Mouse (Mus musculus) gastrocnemius, postnatal 4 days (tissue): ENCODE measurements around the gene Dhrs7b. TPM values are rescaled to one million over a fixed set of nuclear protein-coding genes. Genes with fewer than 3 reads are reported as not detected.

Experiments used
- DNase-seq, 2 experiments: peaks; one replicate each; pipeline ENCODE4 v3.0.0; 2021 to 2022; ENCODE audit warnings: low spot score in 2 of 2, mixed read lengths in 2 of 2
- total RNA-seq, 2 experiments: library from RNA; stranded (reverse); gene quantifications; 2 replicates each; pipeline ENCODE4 v1.2.3; 2021

The Dhrs7b gene
- total RNA-seq, 2 experiments from 2014 or later: 14.9 to 16.7 TPM

GRCm38 (mm10) chr11:60890286-60890685, 59.9 kb downstream of the Dhrs7b start:
- no peak for DNase-seq

DNA sequence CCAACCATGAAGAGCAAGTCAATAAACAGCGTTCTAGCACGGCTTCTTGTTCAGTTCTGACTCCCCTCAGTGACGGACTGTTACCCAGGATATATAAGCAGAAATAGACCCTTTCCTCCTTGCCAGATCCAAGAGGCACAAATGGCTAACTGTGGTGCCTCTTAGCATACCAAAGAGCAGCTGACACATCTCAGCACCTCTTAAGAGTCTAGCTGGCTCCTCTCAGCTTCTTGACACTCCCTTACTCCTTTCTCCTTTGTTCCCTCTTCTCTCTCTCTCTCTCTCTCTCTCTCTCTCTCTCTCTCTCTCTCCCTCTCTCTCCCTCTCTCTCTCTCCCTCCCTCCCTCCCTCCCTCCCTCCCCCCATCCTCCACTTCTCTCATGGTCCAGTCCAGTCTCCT, 60.3 kb downstream of the Dhrs7b start:
- DNase-seq: no peak

GRCm38 (mm10) chr11:60895915-60896314, 65.5 kb downstream of the Dhrs7b start:
- DNase-seq: no peak

DNA sequence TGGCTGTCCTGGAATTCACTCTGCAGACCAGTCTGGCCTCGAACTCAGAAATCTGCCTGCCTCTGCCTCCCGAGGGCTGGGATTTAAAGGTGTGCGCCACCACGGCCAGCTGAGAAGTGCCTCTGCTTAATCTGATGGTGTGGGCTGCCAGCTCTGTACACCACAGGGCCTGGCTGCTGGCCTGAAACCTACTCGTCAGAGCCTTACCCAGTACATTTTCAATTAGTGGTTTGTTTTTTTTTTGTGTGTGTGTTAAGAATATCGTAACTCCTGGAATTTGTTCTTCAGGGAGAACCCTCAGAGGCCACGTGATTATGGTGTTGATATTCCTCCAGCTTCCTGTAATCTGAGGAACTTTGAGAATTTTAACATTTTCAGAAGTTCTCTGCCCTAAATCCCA, 71.6 kb downstream of the Dhrs7b start:
- DNase-seq: no peak

DNA sequence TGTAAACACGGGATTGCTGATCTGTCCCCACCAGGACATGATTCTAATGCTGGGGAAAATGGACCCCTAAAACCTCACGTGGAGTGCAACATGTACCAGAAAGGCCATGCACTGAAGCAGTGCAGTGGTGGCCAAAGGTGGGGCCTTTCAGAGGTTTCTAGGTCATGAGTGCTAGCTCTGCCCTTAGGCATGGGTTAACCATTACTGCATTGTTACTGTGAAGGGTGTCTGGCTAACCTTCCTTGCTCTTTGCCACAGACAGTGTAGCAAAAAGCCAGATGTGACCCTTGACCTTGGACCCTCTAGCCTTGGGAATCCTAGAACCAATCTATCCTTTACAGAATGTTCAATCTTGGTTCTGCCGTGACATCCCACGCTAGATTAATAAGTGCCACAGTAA, 72.1 kb downstream of the Dhrs7b start:
- DNase-seq: no peak

DNA sequence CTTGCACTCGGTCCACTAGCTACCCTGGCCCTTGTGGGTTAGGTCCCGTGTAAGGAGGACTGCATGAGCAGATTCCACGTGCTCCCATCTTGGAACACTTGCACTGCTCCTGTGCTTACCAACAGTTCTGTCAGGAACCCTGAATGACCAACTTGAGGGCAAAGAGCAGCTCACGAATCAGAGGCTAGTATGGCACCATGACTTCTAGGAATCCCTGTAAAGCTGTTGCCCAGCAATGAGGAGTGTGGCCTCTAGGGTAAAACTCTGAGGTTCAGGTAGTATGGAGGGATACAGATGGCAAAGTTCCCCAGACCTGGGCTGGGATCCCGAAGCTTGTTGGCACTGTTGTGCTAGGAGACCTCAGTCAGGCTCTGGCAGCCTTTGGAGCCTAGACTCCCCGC, 73.2 kb downstream of the Dhrs7b start:
- no peak for DNase-seq

DNA sequence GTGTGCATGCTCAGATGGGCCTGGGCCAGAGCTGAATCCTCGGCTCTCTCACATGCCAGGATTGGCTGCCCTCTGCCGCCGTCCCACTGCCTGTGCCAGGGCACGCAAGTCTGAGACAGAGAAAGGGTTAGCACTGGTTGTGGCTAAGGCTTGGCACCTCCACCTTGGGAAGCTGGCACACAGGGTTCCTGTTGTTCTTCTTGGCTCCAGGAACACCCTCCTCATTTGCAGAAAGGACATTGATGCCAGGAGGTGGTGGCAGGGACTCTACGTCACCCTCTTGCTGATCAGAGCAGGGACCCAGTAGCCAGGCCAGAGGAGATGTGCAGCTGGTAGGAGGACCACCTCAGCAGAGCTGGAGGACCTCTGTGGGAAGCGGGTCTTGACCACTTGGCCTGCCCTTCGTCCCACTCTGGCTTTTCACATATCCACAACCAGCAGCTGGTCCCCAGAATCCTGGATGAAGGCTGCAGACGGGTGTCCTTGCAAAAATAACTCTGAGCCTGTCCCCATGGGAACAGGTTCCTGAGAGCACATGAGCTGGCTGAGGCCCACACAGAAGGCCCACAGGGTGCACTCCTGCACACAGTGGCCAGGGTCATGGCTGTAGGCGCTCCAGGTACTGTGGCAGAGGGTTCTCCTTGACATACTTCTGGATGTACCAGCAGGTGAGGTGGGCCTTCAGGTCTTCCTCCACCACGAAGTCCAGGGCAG, 75.1 kb downstream of the Dhrs7b start:
- no peak for DNase-seq

GRCm38 (mm10) chr11:60906449-60906848, 76.0 kb downstream of the Dhrs7b start:
- no peak for DNase-seq

DNA sequence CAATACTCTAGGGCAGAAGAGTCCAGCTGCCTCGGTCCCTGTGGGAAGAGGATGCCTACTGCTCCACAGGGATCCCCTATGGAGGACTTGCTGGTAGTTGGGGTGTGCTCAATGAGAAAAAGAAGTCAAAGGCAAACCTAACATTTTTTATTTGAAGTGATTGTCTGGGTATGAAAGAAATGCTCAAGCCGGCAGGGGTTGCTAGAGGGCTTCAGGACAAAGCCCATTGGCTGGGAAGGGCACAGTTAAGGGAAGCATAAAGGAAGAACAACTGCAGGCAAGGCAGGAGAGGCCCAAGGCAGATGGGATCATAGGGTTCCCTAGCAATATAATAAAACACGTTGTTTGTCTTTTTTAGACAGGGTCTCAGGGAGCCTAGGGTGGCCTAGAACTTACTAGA, 77.6 kb downstream of the Dhrs7b start:
- DNase-seq: no peak

- DNase-seq: no peak
These were observed 79.2 kb downstream of the Dhrs7b start for GRCm38 (mm10) chr11:60909626-60910025.

Other genes starting within 250 kb of the Dhrs7b start
- 10 to 100 TPM; 29.7 to 32.0 TPM for gene Llgl1, start 130.9 kb upstream of the Dhrs7b start, total RNA-seq
- 100 to 1,000 TPM; 104 to 113 TPM for gene Flii, start 103.4 kb upstream of the Dhrs7b start, total RNA-seq
- gene Mief2, start 102.2 kb upstream of the Dhrs7b start, total RNA-seq: 10 to 100 TPM; 70.6 to 76.5 TPM
- 10 to 100 TPM in 1 of 2 experiments, 1 to 10 TPM in 1; 9.4 to 10.6 TPM for gene Top3a, start 53.3 kb upstream of the Dhrs7b start, total RNA-seq
- 10 to 100 TPM; 15.9 to 18.0 TPM for gene Smcr8, start 53.1 kb upstream of the Dhrs7b start, total RNA-seq
- gene Shmt1, start 18.9 kb upstream of the Dhrs7b start, total RNA-seq: 10 to 100 TPM; 29.0 to 34.1 TPM
- gene Tmem11, start 48.6 kb downstream of the Dhrs7b start, total RNA-seq: 10 to 100 TPM; 46.3 to 50.8 TPM
- gene Natd1, start 84.1 kb downstream of the Dhrs7b start, total RNA-seq: 10 to 100 TPM; 19.8 to 25.2 TPM
- gene Map2k3, start 101.4 kb downstream of the Dhrs7b start, total RNA-seq: 10 to 100 TPM; 69.8 to 79.2 TPM
- gene Kcnj12, start 191.9 kb downstream of the Dhrs7b start, total RNA-seq: 10 to 100 TPM; 13.7 to 16.4 TPM